Comparison of ENCODE assay signal across 24 mouse cellular contexts in the genomic region with DNA sequence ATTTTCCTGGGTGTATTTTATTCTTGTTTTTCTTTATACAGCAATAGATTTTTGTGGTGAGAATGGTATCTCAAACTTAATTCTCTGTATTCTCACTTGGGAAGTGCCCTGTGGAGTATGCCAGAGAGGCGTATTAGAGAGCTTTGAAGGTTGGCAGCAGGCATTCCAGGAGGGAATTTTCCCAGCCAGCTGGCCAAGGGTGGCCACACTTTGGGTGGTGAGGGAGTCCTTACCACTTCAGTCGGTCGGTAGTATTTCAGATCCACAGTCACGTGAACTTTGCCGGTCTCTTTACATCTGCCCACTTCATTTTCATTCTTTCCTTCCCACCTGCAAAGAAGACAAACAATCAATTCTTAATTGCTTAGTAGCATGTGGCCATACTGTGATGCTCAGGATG.
A peak's percentile ranks its signal among the peaks of the same experiment; 100 is the strongest.
DNase-seq lines count a peak whose midpoint lies in the region; ATAC-seq and TF ChIP-seq lines count a peak whose summit lies in the region.
"Had no signal": no experiment of that assay in that cellular context is flagged by ENCODE, and none has a peak within 500 bp of the region (broad histone marks: within the 10 kb centered on the region; RNA-seq: fewer than 3 reads in every experiment).

No protein-coding gene starts in this region.

- DNase-seq in heart, adult 11 months = peak; percentile 46
- DNase-seq in ZHBTc4 (ENCODE audit: low read depth, low spot score) = peak; percentile 14
- peak; percentile 25 for DNase-seq in fibroblast of lung, adult 2 months (ENCODE audit: low read depth)
- no peak for DNase-seq in stomach, postnatal 0 days (ENCODE audit: low spot score)
- DNase-seq in spleen, postnatal 36 days (ENCODE audit: low spot score in 2 of 2) = no peak
- DNase-seq: adrenal gland, adult 2 months; adrenal gland, postnatal 10 days; adrenal gland, postnatal 25 days; B cell, adult 2 months; cerebellum, adult 11-12 months; cerebellum, adult 2 months; cerebellum, adult 9-10 months; cerebellum, postnatal 10 days; cerebellum, postnatal 25 days; forebrain, postnatal 0 days had no signal

- no peak overlapping the region for H3K4me3 ChIP-seq in heart, embryonic 12.5 days
- no peak overlapping the region for H3K4me3 ChIP-seq in stomach, postnatal 0 days (ENCODE audit: low read depth, low read length)
- H3K4me3 ChIP-seq: embryonic facial prominence, embryonic 10.5 days; embryonic facial prominence, embryonic 12.5 days; forebrain, embryonic 10.5 days; forebrain, embryonic 12.5 days; forebrain, embryonic 15.5 days had no signal

- no peak overlapping the region for H3K27ac ChIP-seq in heart, embryonic 12.5 days (ENCODE audit: poor library complexity, severe bottlenecking)
- no peak overlapping the region for H3K27ac ChIP-seq in stomach, postnatal 0 days (replicated peaks)
- H3K27ac ChIP-seq: embryonic facial prominence, embryonic 10.5 days; embryonic facial prominence, embryonic 12.5 days; forebrain, embryonic 10.5 days; forebrain, embryonic 12.5 days; forebrain, embryonic 15.5 days had no signal

- no peaks in the 10 kb centered on the region for H3K27me3 ChIP-seq in heart, embryonic 12.5 days (replicated peaks)
- no peaks in the 10 kb centered on the region for H3K27me3 ChIP-seq in stomach, postnatal 0 days (ENCODE audit: control insufficient read depth, insufficient read depth, low read length)
- H3K27me3 ChIP-seq: CH12.LX; embryonic facial prominence, embryonic 12.5 days; forebrain, embryonic 12.5 days; forebrain, embryonic 15.5 days had no signal

- no peaks in the 10 kb centered on the region for H3K9me3 ChIP-seq in heart, embryonic 12.5 days (replicated peaks)
- H3K9me3 ChIP-seq in stomach, postnatal 0 days (ENCODE audit: control insufficient read depth, low read length) = no peaks in the 10 kb centered on the region
- H3K9me3 ChIP-seq: embryonic facial prominence, embryonic 10.5 days; embryonic facial prominence, embryonic 12.5 days; forebrain, embryonic 10.5 days; forebrain, embryonic 12.5 days; forebrain, embryonic 15.5 days; G1E had no signal

- no peak overlapping the region for H3K9ac ChIP-seq in heart, embryonic 12.5 days
- H3K9ac ChIP-seq in stomach, postnatal 0 days (ENCODE audit: low read length) = no peak overlapping the region
- H3K9ac ChIP-seq: embryonic facial prominence, embryonic 12.5 days; forebrain, embryonic 12.5 days; forebrain, embryonic 15.5 days; forebrain, postnatal 0 days had no signal

- ATAC-seq in heart, embryonic 12.5 days (ENCODE audit: insufficient number of reproducible peaks, low FRiP score) = no peak
- ATAC-seq in stomach, postnatal 0 days (ENCODE audit: low FRiP score, low TSS enrichment) = no peak
- ATAC-seq: CD4-positive, CD25-positive, alpha-beta regulatory T cell, adult 4 months; forebrain, embryonic 15.5 days; forebrain, postnatal 0 days had no signal

- no peak overlapping the region for H3K4me2 ChIP-seq in heart, embryonic 12.5 days
- no peak overlapping the region for H3K4me2 ChIP-seq in stomach, postnatal 0 days (replicated peaks; ENCODE audit: low read depth)
- H3K4me2 ChIP-seq: embryonic facial prominence, embryonic 12.5 days; forebrain, embryonic 12.5 days; forebrain, embryonic 15.5 days had no signal

- no peak for TF ChIP-seq CTCF in stomach, postnatal 0 days (IDR thresholded peaks at IDR 0.05; ENCODE audit: low read depth)

- H3K36me3 ChIP-seq in heart, embryonic 12.5 days = no peaks in the 10 kb centered on the region
- no peaks in the 10 kb centered on the region for H3K36me3 ChIP-seq in stomach, postnatal 0 days (ENCODE audit: control insufficient read depth, insufficient read depth, low read length)
- H3K36me3 ChIP-seq: embryonic facial prominence, embryonic 10.5 days; embryonic facial prominence, embryonic 12.5 days; forebrain, embryonic 10.5 days; forebrain, embryonic 12.5 days; forebrain, embryonic 15.5 days; G1E had no signal

- peaks cover 11% of the 10 kb centered on the region for H3K4me1 ChIP-seq in heart, embryonic 12.5 days (replicated peaks)
- H3K4me1 ChIP-seq in stomach, postnatal 0 days (replicated peaks; ENCODE audit: control insufficient read depth, insufficient read depth) = no peaks in the 10 kb centered on the region
- H3K4me1 ChIP-seq: forebrain, embryonic 15.5 days had no signal

- TF ChIP-seq EP300 in stomach, postnatal 0 days (optimal IDR thresholded peaks at IDR 0.05) = no peak

- WGBS in heart, embryonic 12.5 days = 48% methylated on average over 5 of the region's 5 CpGs
- WGBS in stomach, postnatal 0 days = 68% methylated on average over 5 of the region's 5 CpGs

Comparison
In these comparisons a context has a peak if more than half of its experiments do, and no peak if none do; other contexts are left out.
1. DNase-seq: peak in heart, adult 11 months (single experiment), ZHBTc4 (single experiment) and fibroblast of lung, adult 2 months (single experiment); none in stomach, postnatal 0 days (single experiment) and spleen, postnatal 36 days (0 of 2).